Mouse (Mus musculus) fat pad, adult 2 months (tissue): ENCODE measurements at regions not wholly inside any gene's neighbourhood (a gene's known extent, or its start where the extent isn't known, plus 50 kb on each side); places are given as distances from the start of the nearest gene placed in this dataset.
"Not testable (repeated sequence)": the region's sequence is repeated elsewhere in the genome, so short reads cannot be mapped to it uniquely, and the experiment has no call there.

Source experiments
- DNase-seq: peaks from one replicate; pipeline ENCODE4 v3.0.0-alpha.2; 2011; ENCODE audit warnings: low read depth, low spot score; ENCODE audit errors: extremely low read depth

GRCm38 (mm10) chr10:30470831-30471230 is 129.7 kb downstream of the Trmt11 start:
- no peak for DNase-seq

GRCm38 (mm10) chr10:30450616-30451015 is 149.9 kb downstream of the Trmt11 start:
- no peak for DNase-seq

DNA sequence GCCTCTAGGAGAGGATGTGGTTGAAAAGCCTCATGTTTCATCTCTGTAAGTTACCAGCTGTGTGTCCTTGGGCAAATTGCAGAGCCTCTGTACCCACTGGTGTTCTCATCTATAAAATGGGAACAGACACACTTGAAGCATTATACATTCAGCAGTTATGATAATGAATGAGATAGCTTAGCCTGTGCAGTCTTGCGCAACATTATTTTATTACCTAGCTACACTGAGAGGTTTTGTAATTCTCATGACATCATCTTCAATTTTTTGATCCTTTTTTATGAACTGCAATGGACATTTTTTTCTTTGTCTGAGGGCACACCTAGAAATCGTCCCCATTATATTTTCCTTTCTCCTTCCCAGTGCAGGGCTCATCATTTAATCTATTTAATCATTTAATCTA is 153.5 kb downstream of the Trmt11 start:
- no peak for DNase-seq

DNA sequence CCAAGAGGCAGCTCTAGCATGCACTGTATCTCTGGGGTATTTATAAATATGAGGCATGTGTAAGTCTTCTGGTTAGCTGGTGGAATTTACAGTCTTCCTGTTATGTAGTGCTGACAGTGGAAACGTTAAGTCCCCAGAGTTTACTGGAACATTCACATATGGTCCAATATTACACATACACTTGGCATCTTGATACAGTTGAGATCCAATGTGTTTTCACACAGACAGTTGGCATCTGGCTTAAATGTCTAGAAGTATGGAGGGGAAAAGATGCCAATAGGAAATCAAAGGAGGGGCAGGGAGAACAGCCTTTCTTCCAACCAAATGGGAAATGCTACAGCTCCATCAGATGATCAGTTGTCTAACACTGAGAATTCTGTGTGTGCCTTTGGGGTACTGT is 154.0 kb downstream of the Trmt11 start:
- no peak for DNase-seq

DNA sequence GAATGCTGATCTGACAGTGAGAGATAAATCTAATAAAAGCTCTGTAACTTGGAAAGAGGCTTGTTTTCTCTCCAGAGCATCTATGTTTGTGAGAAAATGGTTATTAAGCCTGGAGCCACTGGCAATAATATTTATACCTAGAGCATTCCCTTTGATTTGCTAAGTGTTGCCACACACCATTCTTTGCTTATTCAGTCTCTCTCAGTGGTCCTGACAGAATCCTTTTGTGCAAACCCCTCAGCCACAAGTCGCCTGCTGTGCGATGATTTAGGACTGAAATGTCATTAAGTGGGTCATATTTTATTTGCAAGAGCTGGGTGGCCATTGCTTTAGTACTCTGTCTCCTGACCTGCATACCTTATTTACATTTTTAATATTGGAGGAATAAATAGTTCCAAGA is 160.7 kb downstream of the Trmt11 start:
- no peak for DNase-seq

DNA sequence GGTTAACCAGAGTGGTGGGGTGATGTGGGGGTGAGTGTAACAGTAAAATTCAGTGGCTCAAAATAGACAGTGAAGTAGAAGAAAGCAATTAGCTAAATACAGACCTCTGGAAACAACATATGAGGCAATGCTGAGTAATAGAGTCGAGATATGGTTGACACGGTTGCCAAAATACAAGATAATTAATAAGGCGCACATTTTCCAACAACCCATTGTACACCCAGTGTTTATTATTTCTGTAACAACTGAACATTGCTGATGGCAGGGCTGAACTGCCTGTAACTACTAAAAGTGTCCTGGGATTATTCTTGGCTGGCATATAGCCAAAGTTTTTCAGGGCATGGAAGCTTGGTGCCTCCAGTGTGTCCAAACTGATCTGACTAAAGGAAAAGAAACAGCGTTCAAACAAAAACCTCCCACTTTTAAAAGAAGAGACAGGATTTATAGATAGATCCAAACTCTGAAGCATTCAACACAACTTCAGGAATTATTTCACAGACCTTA is 174.1 kb downstream of the Trmt11 start:
- no peak for DNase-seq

- DNase-seq, result no peak
These were observed 181.0 kb downstream of the Trmt11 start for GRCm38 (mm10) chr10:30419391-30420043.

DNA sequence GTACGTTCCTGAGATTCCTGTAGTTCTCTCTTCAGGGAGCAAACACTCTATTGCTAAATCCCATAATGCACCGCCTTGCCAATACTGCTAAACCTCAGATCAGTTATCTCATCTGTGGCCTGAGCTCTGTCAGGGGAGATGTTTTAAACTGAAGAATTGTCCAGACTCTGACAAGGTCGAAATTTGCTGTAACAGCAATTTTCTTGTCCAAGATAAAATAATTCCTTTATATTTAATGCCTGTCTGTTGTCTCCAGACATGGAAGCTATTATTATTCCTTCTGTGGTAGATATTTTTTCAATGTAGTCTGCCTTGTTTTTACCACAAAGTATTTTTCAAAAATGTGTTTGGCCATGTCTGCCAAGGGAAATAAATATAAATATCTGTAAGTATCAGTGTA is 184.2 kb downstream of the Trmt11 start:
- no peak for DNase-seq

GRCm38 (mm10) chr10:30411736-30412135 is 188.8 kb downstream of the Trmt11 start:
- DNase-seq, result no peak

GRCm38 (mm10) chr10:30405669-30406393 is 194.7 kb downstream of the Trmt11 start:
- DNase-seq, result no peak

- DNase-seq, result no peak
These were observed 170.2 kb upstream of the Cenpw start for GRCm38 (mm10) chr10:30370542-30370941.

- DNase-seq, result not testable (repeated sequence)
These were observed 160.5 kb upstream of the Cenpw start for GRCm38 (mm10) chr10:30360811-30361210.

- no peak for DNase-seq
These were observed 158.7 kb upstream of the Cenpw start for GRCm38 (mm10) chr10:30359051-30359450.

- no peak for DNase-seq
These were observed 142.7 kb upstream of the Cenpw start for GRCm38 (mm10) chr10:30342965-30343478.

DNA sequence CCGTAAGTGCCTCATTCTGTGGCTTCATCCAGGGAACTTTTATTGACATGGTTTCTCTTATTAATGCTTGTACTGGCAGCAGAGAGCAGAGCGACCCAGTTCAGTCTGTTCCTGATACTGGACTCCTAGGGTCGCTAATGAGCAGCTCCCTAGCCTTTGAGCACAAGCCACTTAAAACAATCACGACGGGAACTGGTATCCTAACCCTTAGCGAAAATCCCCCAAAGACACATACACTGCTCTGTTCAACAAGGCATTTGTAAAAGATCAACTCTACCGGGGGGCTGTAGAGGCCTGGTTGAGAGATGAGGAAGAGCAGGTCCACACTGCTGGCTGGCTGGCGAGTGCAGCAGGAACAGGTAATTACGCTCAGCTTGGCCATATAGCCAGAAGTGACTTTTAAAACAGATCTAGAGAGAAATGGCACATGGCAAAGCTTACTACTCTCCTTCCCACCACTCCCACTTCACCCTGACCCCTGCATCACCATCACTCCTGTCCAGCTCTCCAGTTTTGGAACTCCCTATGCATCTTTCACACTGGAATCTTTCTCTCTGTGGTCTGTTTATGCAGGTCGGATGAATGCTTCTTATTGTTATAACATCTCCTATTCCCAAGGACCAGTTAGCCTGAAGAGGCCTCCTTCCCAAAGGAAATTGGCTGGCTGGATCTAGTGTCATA is 128.1 kb upstream of the Cenpw start:
- no peak for DNase-seq

DNA sequence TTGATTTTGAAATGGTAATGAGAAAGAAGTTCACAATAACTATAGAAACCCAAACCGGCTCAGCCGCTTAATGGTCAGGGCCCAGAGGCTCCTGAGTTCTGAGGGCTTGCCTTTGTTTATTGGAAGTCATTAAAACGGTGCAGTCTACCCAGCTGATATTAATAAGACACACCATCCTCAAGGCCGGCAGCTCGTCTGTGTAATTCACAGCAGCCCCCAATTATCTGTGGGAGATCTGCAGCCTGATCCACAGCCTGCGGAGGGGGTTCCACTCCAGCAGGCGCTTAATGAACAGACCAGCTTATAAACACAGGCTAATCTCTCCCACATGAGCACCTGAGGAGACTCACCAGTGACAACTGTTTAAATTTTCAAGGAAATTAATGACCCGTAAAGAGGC is 127.5 kb upstream of the Cenpw start:
- no peak for DNase-seq

- no peak for DNase-seq
These were observed 126.5 kb upstream of the Cenpw start for GRCm38 (mm10) chr10:30326861-30327260.

- DNase-seq, result not testable (repeated sequence)
These were observed 95.5 kb upstream of the Cenpw start for GRCm38 (mm10) chr10:30295871-30296270.

DNA sequence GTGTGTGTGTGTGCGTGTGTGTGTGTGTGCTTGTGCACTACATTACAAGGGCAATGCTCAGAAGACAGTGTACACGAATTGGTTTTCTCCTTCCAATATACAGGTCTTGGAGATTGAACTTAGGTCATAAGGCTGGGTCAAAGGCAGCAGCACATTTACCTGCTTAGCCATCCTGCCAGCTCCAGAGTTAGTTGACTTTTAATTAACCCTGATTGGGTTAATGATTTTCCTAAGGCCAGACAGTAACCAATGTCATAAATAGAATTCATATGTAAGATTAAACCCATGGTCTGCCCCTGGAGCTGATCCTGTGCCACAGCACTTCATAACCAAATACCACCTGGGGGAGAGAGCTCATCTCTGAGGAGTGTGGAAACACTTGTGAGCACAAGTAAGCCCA is 81.3 kb upstream of the Cenpw start:
- no peak for DNase-seq

DNA sequence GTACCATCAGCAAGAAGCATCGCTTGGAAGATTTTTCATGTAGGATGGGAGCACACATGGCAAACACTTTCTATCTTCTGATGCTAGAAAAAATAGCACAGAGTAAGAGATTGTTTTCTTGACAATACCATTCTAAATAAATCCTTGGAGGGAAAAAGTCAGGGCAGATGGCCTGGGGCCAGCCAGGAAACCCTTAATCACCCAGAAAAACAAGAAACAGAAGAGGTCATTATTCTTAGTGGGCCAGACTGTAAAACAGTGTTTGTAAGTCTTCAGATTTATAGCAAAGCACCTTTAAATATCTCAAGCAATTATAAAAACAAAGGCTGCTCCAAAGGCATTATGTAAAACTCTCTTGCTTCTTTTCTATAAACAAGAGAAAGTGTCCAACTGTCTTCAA is 80.1 kb upstream of the Cenpw start:
- DNase-seq, result no peak

GRCm38 (mm10) chr10:30279978-30280377 is 79.6 kb upstream of the Cenpw start:
- no peak for DNase-seq

GRCm38 (mm10) chr10:30278987-30279386 is 78.6 kb upstream of the Cenpw start:
- no peak for DNase-seq
